Mouse (Mus musculus): ENCODE data around the gene Ppfia1. TPM values are rescaled to one million over a fixed set of nuclear protein-coding genes. Genes with fewer than 3 reads are reported as not detected.

Ppfia1 gene
- polyA plus RNA-seq (2015; fragmentation: Nextera tagmentation; extraction: Ambion mirVana), result 35.8 and 42.5 TPM in 2 replicates

DNA sequence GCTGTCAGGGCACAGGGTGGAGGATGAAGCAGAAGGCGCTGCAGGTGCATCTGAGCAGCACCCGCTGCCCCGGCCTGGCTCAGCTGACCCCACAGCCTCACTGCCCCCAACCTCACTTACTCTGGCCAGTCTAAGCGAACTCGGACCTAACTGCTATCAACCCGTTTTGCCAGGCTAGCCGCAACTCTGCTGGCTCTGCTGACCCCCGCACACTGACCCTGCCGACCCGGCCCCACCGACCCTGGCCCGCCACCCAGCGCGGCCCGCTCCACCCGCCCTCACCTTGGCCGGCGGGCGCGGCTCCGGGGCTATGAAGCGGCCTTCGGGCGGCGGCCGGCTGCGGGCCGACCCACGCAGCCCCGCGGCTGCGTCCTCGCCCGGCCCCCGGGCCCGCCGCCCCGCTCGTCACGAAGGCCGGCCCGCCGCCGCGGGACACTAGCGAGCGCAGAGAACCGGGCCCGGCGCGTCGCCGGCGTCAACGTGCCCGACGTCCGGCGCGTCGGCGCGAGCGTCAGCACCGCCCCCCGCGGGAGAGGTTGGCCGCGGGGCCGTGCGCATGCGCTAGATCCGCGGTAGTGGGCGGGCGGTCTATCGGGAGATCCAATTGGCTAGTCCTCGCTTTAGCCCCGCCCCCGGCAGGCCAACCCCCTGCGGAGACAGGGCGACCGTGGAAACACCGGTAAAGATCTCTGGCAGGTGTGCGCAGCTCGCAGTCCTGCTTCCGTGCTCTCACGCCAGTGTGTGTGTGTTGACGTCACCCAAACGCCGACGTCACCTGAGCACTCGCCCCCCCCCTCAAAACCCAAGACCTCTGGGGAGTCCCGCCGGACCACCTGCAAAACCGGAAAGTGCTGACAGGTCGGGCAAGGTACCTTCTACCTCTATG is at the start of gene Ppfia1:
Gene Ppfia1 (minus strand): TSS at position 493 of the 886 bp plus-strand sequence.
- Histone ChIP-seq H3K4me3 (peak within 1 kb of the TSS; percentile 98), H3K9ac (peak within 1 kb of the TSS; percentile 100), H3K36me3 (peaks cover 34% of the 10 kb centered on the region), H3K4me2 (peak within 1 kb of the TSS; percentile 77), H3K27me3 (peaks cover 8% of the 10 kb centered on the region), H3K27ac (peak within 1 kb of the TSS; percentile 71), H3K4me1 (peaks cover 18% of the 10 kb centered on the region), H3K9me3 (no peaks in the 10 kb centered on the region)
- peak; percentile 94 for ATAC-seq (ENCODE audit: insufficient number of reproducible peaks, low FRiP score, low TSS enrichment, low read depth)
- under 1% methylated on average over 95 of the region's 97 CpGs for WGBS

DNA sequence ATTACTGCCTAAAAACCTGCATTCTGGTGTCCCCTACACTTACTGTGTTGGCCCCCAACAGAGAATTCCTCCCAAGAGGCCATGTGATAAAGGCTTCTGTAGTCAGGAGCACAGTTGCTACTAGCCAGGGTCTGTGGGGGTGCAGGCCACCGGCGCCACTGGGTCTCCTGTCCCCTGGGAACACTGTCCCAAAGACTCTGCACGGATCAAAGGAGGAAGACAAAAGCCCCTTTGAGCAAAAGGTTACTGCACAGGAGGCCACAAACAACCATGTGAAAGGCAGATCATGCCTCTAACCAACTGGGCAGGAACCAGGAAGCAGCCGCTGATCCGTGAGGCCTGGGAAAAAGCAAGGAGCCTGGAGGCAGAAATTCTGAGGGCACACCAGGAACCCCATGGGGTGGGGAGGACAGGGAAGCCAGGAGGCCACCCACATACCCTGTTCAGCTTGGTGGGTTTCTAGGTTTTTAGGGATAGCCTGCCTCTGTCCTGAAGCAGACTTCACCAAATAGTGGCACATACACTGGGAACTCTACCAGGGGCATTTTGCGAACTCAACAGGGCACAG is 46.9 kb upstream of the Ppfia1 start:
- Histone ChIP-seq H3K4me1 (no peaks in the 10 kb centered on the region), H3K9ac (no peak overlapping the region), H3K4me3 (no peak overlapping the region), H3K27ac (no peak overlapping the region), H3K4me2 (no peak overlapping the region), H3K27me3 (no peaks in the 10 kb centered on the region), H3K9me3 (no peaks in the 10 kb centered on the region), H3K36me3 (no peaks in the 10 kb centered on the region)
- 58% methylated on average over 6 of the region's 6 CpGs for WGBS
- no peak for ATAC-seq (ENCODE audit: insufficient number of reproducible peaks, low FRiP score, low TSS enrichment, low read depth)

DNA sequence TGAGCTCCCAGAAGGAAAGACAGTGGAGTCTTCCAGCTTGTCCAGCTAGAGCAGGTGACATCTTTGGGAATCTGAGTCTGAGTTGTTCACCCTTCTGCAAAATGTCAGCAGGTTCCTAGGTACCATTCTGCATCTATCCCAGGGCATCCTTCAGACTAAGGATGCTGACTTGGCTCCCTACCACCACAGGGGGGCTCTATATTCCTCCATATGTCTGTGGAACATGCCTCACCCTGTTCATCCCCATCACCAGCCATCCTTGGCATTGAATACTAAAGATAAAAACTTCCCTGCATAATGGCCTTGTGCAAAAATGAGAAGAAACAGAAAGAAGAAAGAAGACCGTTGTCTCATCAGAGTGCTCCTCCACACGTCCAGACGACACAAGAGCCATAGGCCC is 36.0 kb upstream of the Ppfia1 start:
- Histone ChIP-seq H3K4me3 (no peak overlapping the region), H3K9ac (no peak overlapping the region), H3K4me1 (no peaks in the 10 kb centered on the region), H3K27ac (no peak overlapping the region), H3K27me3 (no peaks in the 10 kb centered on the region), H3K4me2 (no peak overlapping the region), H3K36me3 (no peaks in the 10 kb centered on the region), H3K9me3 (no peaks in the 10 kb centered on the region)
- 88% methylated on average over 3 of the region's 3 CpGs for WGBS
- no peak for ATAC-seq (ENCODE audit: insufficient number of reproducible peaks, low FRiP score, low TSS enrichment, low read depth)

DNA sequence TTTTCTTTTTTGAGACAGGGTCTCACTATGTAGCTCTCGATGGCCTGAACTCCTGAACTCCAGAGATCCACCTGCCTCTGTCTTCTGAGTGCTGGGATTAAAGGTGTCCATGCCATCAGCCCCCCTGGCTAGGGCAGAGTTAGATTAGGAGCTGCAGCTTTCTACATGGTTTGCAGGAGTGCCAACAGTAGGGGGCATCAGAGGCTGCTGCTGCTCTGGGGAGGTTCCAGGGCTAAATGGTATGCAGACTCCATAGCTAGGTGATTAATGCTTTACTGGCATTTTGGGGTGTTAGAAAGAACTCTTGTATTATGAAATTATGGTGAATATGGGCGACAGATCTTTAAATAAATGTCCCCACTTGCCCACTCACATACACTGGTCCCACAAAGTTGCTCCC is 33.8 kb upstream of the Ppfia1 start:
- Histone ChIP-seq H3K27ac (no peak overlapping the region), H3K9me3 (no peaks in the 10 kb centered on the region)

DNA sequence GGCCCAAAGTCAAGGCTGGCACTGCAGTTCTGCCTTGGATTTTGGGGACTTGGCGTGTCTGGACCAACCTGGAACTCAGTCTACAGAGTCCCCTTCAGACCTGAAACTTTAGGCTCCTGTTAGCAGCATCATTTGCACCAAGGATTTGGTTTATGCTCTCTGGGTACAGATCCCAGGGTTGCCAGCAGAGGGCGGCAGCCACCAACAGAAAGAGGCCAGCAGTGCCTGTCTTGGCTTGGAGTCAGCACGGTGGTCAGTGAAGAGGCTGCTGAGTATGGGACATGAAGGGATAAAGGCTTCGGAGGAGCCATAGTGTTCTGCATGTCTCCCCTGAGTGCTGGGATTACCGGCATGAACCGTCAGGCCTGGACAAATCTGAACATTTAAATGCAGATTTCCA is 32.1 kb upstream of the Ppfia1 start:
- ATAC-seq (ENCODE audit: insufficient number of reproducible peaks, low FRiP score, low TSS enrichment, low read depth), result no peak
- no peaks in the 10 kb centered on the region for H3K36me3 ChIP-seq
- H3K27ac ChIP-seq, result no peak overlapping the region
- WGBS, result 12% methylated on average over 6 of the region's 6 CpGs
- H3K4me2 ChIP-seq, result no peak overlapping the region
- H3K27me3 ChIP-seq, result no peaks in the 10 kb centered on the region
- H3K4me3 ChIP-seq, result no peak overlapping the region
- H3K9ac ChIP-seq, result no peak overlapping the region
- H3K9me3 ChIP-seq, result no peaks in the 10 kb centered on the region
- H3K4me1 ChIP-seq, result peaks cover 19% of the 10 kb centered on the region

More for the DNA sequence above, 33.8 kb upstream of the Ppfia1 start:
- H3K4me2 ChIP-seq, result no peak overlapping the region
- no peaks in the 10 kb centered on the region for H3K36me3 ChIP-seq
- ATAC-seq (ENCODE audit: insufficient number of reproducible peaks, low FRiP score, low TSS enrichment, low read depth), result no peak
- WGBS, result 33% methylated on average over 2 of the region's 2 CpGs
- H3K27me3 ChIP-seq, result no peaks in the 10 kb centered on the region
- H3K4me3 ChIP-seq, result no peak overlapping the region
- no peak overlapping the region for H3K9ac ChIP-seq
- H3K4me1 ChIP-seq, result peaks cover 9% of the 10 kb centered on the region

DNA sequence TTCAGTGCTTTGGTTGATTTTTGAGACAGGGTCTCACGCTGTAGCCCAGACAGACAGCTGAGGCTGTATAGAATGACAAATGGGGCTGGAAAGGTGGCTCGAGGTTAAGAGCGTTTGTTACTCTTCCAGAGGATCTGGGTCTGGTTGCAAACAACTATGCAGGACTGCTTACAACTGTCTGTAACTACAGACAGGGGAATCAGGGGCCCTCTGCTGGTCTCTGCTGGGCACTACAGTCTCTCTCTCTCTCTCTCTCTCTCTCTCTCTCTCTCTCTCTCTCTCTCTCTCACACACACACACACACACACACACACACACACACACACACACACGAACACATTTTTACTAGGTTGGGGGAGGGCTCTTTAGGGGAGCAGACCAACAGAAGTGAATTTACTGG is 30.1 kb upstream of the Ppfia1 start:
- Histone ChIP-seq H3K4me1 (peaks cover 19% of the 10 kb centered on the region), H3K27ac (no peak overlapping the region), H3K4me3 (no peak overlapping the region), H3K36me3 (peaks cover 19% of the 10 kb centered on the region), H3K9me3 (no peaks in the 10 kb centered on the region), H3K9ac (no peak overlapping the region), H3K4me2 (no peak overlapping the region), H3K27me3 (no peaks in the 10 kb centered on the region)
- 3% methylated on average over 4 of the region's 4 CpGs for WGBS
- no peak for ATAC-seq (ENCODE audit: insufficient number of reproducible peaks, low FRiP score, low TSS enrichment, low read depth)

DNA sequence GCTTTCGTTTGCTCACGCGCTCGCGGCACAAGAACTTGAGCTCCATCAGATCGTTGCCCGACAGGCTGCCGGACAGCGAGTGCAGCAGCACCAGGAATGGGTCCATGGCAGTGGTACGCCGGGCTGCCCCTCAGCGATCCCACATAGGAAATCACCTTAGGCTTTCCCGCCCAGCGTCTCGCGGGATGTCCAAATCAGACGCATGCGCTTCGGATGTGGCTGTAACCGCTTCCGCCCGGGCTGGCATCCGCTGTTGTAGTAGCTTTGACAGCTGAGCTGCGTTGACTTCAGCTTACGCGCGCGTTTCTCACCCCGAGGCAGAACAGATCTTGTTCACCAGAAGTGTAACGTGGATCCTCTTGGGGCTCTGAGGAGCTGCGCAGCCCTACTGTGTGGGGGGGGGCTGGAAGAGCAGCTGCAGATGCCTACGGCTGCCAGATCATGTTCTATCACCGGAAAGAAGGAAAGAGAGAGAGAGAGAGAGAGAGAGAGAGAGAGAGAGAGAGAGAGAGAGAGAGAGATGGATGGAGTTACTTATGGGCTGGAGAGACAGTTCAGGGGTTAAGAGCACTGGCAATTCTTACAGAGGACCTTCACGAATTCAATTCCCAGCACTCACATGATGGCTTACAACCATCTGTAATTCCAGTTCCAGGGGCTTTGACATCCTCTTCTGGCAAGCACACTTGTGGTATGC is 28.9 kb upstream of the Ppfia1 start, which contains the start of gene Fadd:
Gene Fadd (minus strand): TSS at position 180 of the 697 bp plus-strand sequence.
- WGBS, result 1% methylated on average over 34 of the region's 34 CpGs
- Histone ChIP-seq H3K27ac (peak within 1 kb of the TSS; percentile 92), H3K4me1 (peaks cover 19% of the 10 kb centered on the region), H3K4me3 (peak within 1 kb of the TSS; percentile 86), H3K9ac (peak within 1 kb of the TSS; percentile 93), H3K9me3 (no peaks in the 10 kb centered on the region), H3K27me3 (no peaks in the 10 kb centered on the region), H3K4me2 (peak within 1 kb of the TSS; percentile 84), H3K36me3 (peaks cover 25% of the 10 kb centered on the region)
- peak; percentile 83 for ATAC-seq (ENCODE audit: insufficient number of reproducible peaks, low FRiP score, low TSS enrichment, low read depth)

DNA sequence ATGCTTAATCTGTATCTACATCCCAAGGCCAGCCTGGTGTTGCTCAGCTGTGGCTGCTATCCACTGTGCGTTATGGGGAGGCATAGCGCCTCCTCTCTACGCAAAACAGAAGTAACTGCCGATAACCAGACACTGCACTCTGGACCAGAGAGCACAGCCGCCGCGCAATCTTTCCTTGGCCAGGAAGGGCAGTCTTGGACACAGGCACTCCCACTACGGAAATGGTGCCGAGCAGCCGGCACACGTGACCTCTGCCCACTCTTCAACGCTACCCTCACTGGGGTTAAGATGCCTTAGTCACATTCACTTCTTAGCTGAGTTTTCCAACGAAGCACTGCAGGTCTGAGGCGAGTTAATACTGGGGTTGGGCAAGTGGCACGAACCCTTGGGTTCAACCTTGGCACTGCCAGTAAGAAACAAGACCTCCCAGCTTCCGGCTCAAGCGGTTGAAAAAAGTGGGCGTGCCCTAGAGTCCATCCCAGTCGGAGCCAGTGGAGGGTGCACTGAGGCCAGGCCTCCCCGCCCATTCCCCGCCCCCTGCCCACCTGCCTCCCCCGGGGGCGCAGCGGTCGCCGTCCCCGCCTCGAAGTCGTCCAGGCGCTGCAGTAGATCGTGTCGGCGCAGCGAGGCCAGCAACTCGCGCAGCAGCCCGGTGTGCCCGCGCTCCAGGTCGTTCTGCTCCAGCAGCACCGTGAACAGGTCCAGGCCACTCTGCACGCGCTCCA is 28.2 kb upstream of the Ppfia1 start:
- Histone ChIP-seq H3K4me3 (peak overlapping the region; percentile 86), H3K9me3 (no peaks in the 10 kb centered on the region), H3K27ac (peak overlapping the region; percentile 92), H3K4me1 (peaks cover 19% of the 10 kb centered on the region), H3K27me3 (no peaks in the 10 kb centered on the region), H3K36me3 (peaks cover 25% of the 10 kb centered on the region), H3K4me2 (peak overlapping the region; percentile 84), H3K9ac (peak overlapping the region; percentile 93)
- 1% methylated on average over 43 of the region's 43 CpGs for WGBS
- ATAC-seq (ENCODE audit: insufficient number of reproducible peaks, low FRiP score, low TSS enrichment, low read depth), result peak; percentile 84

DNA sequence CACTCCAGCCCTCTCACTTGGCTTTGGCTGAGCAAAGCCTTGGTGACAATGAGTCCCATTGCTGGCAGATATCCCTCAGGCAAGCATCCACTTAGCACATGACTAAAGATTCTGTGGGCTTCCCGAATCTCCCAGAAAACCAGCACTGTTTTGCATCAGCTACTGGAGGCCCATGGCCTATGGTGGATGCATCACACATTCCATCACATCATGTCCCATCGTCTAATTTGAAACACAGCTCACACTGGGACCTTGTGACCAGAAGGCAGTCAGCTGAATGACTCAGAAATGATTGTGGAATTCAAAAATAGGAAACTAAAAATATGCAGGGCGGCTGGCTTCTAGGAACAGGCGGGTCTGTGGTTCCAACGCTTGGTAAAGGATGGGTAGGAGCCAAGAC is 24.3 kb upstream of the Ppfia1 start:
- no peak overlapping the region for H3K4me3 ChIP-seq
- peaks cover 25% of the 10 kb centered on the region for H3K36me3 ChIP-seq
- H3K27me3 ChIP-seq, result no peaks in the 10 kb centered on the region
- no peak for ATAC-seq (ENCODE audit: insufficient number of reproducible peaks, low FRiP score, low TSS enrichment, low read depth)
- no peak overlapping the region for H3K27ac ChIP-seq
- H3K9ac ChIP-seq, result no peak overlapping the region
- H3K4me2 ChIP-seq, result no peak overlapping the region
- peaks cover 12% of the 10 kb centered on the region for H3K4me1 ChIP-seq
- no peaks in the 10 kb centered on the region for H3K9me3 ChIP-seq
- WGBS, result 78% methylated on average over 5 of the region's 5 CpGs

DNA sequence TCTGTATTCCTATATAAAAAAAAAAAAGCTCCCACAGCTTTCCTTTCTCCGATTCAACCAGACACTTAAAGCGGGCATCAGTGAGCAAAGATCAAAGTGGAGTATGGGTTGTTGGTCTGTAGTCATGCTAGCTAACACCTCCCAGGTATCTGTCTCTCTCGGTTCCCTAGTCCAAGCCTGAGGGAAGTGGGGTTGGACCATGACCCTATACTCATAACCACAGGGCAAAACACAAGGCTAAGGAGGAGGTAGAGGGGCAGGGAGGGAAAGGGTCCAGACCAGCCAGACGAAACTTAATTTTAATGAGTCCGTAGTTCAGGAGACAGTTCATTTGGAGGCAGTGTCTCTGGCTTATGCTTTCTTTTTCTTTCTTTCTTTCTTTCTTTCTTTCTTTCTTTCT is 18.7 kb upstream of the Ppfia1 start:
- Histone ChIP-seq H3K36me3 (no peaks in the 10 kb centered on the region), H3K4me2 (no peak overlapping the region), H3K4me3 (no peak overlapping the region), H3K9ac (no peak overlapping the region), H3K27me3 (no peaks in the 10 kb centered on the region), H3K27ac (no peak overlapping the region), H3K9me3 (no peaks in the 10 kb centered on the region), H3K4me1 (peaks cover 4% of the 10 kb centered on the region; the same call in 1 of the 2 replicates)
- WGBS, result 58% methylated on average over 5 of the region's 5 CpGs
- no peak for ATAC-seq (ENCODE audit: insufficient number of reproducible peaks, low FRiP score, low TSS enrichment, low read depth)

DNA sequence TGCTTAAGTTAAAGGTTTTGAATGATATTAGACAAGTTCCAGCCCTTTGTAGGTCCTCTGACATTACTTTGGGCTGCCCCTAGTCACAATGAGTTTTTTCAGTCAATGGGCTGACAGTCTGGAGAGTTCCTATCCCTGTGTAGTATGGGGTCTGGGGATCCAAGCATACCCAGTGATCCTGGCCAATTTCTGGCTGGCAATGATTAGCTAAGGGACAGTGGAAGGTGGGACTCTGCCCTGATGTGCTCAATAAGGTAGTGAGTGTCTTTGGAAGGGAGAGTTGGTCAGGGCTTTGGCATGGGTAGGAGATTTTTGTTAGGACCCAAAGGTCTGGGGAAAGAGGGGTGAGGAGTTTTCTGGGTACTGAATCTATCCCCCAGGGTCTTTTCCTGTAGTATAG is 18.1 kb upstream of the Ppfia1 start:
- Histone ChIP-seq H3K27ac (no peak overlapping the region), H3K36me3 (no peaks in the 10 kb centered on the region), H3K9ac (no peak overlapping the region), H3K9me3 (no peaks in the 10 kb centered on the region), H3K4me2 (no peak overlapping the region), H3K4me1 (peaks cover 4% of the 10 kb centered on the region; the same call in 1 of the 2 replicates), H3K27me3 (no peaks in the 10 kb centered on the region), H3K4me3 (no peak overlapping the region)
- ATAC-seq (ENCODE audit: insufficient number of reproducible peaks, low FRiP score, low TSS enrichment, low read depth), result no peak
